In the genomic region with DNA sequence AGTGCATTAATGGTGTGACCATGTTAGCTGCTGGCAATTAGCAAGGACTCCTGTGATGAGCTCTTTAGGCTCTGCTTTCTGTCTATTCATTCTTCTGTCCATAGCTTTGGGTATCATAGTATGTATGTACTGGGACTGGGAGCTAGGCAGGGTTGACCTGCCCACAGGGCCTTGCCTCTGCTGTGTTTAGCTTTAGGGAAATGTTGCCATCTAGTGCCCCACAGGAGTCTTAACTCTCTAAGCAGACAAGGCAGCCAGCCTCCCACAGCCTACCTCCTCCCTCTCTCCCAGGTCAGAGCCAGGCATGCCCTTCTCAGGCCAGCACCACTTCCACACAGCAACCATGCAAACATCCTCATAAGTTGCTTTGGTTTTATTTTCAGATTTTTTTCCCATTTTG, we compare ENCODE assay signal across 7 mouse cellular contexts. TPM values are rescaled to one million over a fixed set of nuclear protein-coding genes. Genes with fewer than 3 reads are reported as not detected.
A peak's percentile ranks its signal among the peaks of the same experiment; 100 is the strongest.
DNase-seq lines count a peak whose midpoint lies in the region; ATAC-seq and TF ChIP-seq lines count a peak whose summit lies in the region.

No protein-coding gene starts in this region.

- no peaks in the 10 kb centered on the region for H3K9me3 ChIP-seq in neural tube, embryonic 11.5 days (ENCODE audit: control insufficient read depth, low read length)
- H3K9me3 ChIP-seq in forebrain, embryonic 14.5 days (replicated peaks; ENCODE audit: control insufficient read depth, low read length) = no peaks in the 10 kb centered on the region
- no peaks in the 10 kb centered on the region for H3K9me3 ChIP-seq in stomach, postnatal 0 days (ENCODE audit: control insufficient read depth, low read length)

- TF ChIP-seq EP300 in stomach, postnatal 0 days (optimal IDR thresholded peaks at IDR 0.05) = no peak

- no peak overlapping the region for H3K27ac ChIP-seq in neural tube, embryonic 11.5 days (ENCODE audit: low read depth, low read length)
- no peak overlapping the region for H3K27ac ChIP-seq in forebrain, embryonic 14.5 days (ENCODE audit: low read depth, low read length)
- H3K27ac ChIP-seq in stomach, postnatal 0 days (replicated peaks) = no peak overlapping the region

- peak; percentile 80 for TF ChIP-seq CTCF in stomach, postnatal 0 days (IDR thresholded peaks at IDR 0.05; ENCODE audit: low read depth)

- no peak overlapping the region for H3K4me2 ChIP-seq in neural tube, embryonic 11.5 days (ENCODE audit: low read depth)
- no peak overlapping the region for H3K4me2 ChIP-seq in forebrain, embryonic 14.5 days (ENCODE audit: low read length)
- no peak overlapping the region for H3K4me2 ChIP-seq in stomach, postnatal 0 days (replicated peaks; ENCODE audit: low read depth)

- peak; percentile 63 for ATAC-seq in neural tube, embryonic 11.5 days (ENCODE audit: insufficient read depth, low FRiP score, low TSS enrichment)
- peak; percentile 73 for ATAC-seq in forebrain, embryonic 14.5 days
- ATAC-seq in inflammation-experienced regulatory T-cells, adult 6 months = peak; percentile 86
- ATAC-seq in stomach, postnatal 0 days (ENCODE audit: low FRiP score, low TSS enrichment) = peak; percentile 75; the same call in 1 of the 2 replicates

- H3K36me3 ChIP-seq in neural tube, embryonic 11.5 days (ENCODE audit: control insufficient read depth, insufficient read depth, low read length) = no peaks in the 10 kb centered on the region
- H3K36me3 ChIP-seq in forebrain, embryonic 14.5 days (ENCODE audit: control insufficient read depth, insufficient read depth, low read length) = no peaks in the 10 kb centered on the region
- no peaks in the 10 kb centered on the region for H3K36me3 ChIP-seq in stomach, postnatal 0 days (ENCODE audit: control insufficient read depth, insufficient read depth, low read length)

- no peak overlapping the region for H3K4me3 ChIP-seq in neural tube, embryonic 11.5 days (ENCODE audit: low read depth, low read length)
- H3K4me3 ChIP-seq in forebrain, embryonic 14.5 days (ENCODE audit: low read depth, low read length) = no peak overlapping the region
- H3K4me3 ChIP-seq in stomach, postnatal 0 days (ENCODE audit: low read depth, low read length) = no peak overlapping the region

- peak; percentile 39 for DNase-seq in neural tube, embryonic 11.5 days (ENCODE audit: low spot score)
- DNase-seq in neural tube, embryonic 10.5 days (ENCODE audit: extremely low spot score, low spot score) = no peak
- DNase-seq in adipocyte (ENCODE audit: low spot score) = peak; percentile 81
- DNase-seq in forebrain, embryonic 14.5 days (ENCODE audit: low spot score) = peak; percentile 73
- peak; percentile 44 for DNase-seq in lung, postnatal 25 days (ENCODE audit: low spot score)
- DNase-seq in stomach, postnatal 0 days (ENCODE audit: low spot score) = peak; percentile 31

- no peak overlapping the region for H3K9ac ChIP-seq in neural tube, embryonic 11.5 days (ENCODE audit: low read length)
- H3K9ac ChIP-seq in forebrain, embryonic 14.5 days (ENCODE audit: low read length) = no peak overlapping the region
- no peak overlapping the region for H3K9ac ChIP-seq in stomach, postnatal 0 days (ENCODE audit: low read length)

- no peaks in the 10 kb centered on the region for H3K27me3 ChIP-seq in neural tube, embryonic 11.5 days (ENCODE audit: control insufficient read depth, insufficient read depth, low read length)
- 0 out of 2 replicates have a peak, but pooled peaks cover 2% of the 10 kb centered on the region for H3K27me3 ChIP-seq in forebrain, embryonic 14.5 days (replicated peaks; ENCODE audit: control insufficient read depth, insufficient read depth, low read length)
- no peaks in the 10 kb centered on the region for H3K27me3 ChIP-seq in stomach, postnatal 0 days (ENCODE audit: control insufficient read depth, insufficient read depth, low read length)

- H3K4me1 ChIP-seq in neural tube, embryonic 11.5 days (ENCODE audit: control insufficient read depth, insufficient read depth, low read length) = peaks cover 8% of the 10 kb centered on the region; the same call in 1 of the 2 replicates
- peaks cover 20% of the 10 kb centered on the region for H3K4me1 ChIP-seq in forebrain, embryonic 14.5 days (ENCODE audit: control insufficient read depth, insufficient read depth, low read length)
- 0 out of 2 replicates have a peak, but pooled peaks cover 2% of the 10 kb centered on the region for H3K4me1 ChIP-seq in stomach, postnatal 0 days (replicated peaks; ENCODE audit: control insufficient read depth, insufficient read depth)

RNA-seq across cellular contexts. Expression of a gene that starts 16.9 kb away (rescaled TPM):
- 0.17 TPM in 1 of 2 replicates, not detected in the other for polyA plus RNA-seq in neural tube, embryonic 11.5 days (2014; fragmentation: Nextera tagmentation; extraction: Ambion mirVana)
- polyA plus RNA-seq in forebrain, embryonic 14.5 days (2014; fragmentation: Nextera tagmentation; extraction: Ambion mirVana) = 0.08 and 0.16 TPM in 2 replicates
- under 1 TPM in 2 of 3 experiments, not detected in 1; 0.18 to 0.26 TPM for polyA plus RNA-seq in inflammation-experienced regulatory T-cells, adult 6 months (2017; shearing (Covaris generic))
- 0.05 and 0.07 TPM in 2 replicates for polyA plus RNA-seq in stomach, postnatal 0 days (2015; fragmentation: Nextera tagmentation; extraction: Ambion mirVana)

RNA-seq across cellular contexts. Expression of a gene that starts 38.0 kb away (rescaled TPM):
- polyA plus RNA-seq in neural tube, embryonic 11.5 days (2014; fragmentation: Nextera tagmentation; extraction: Ambion mirVana) = 21.3 and 22.2 TPM in 2 replicates
- 18.1 and 20.0 TPM in 2 replicates for polyA plus RNA-seq in forebrain, embryonic 14.5 days (2014; fragmentation: Nextera tagmentation; extraction: Ambion mirVana)
- 10 to 100 TPM; 59.7 to 94.2 (median 92.9) TPM for polyA plus RNA-seq in inflammation-experienced regulatory T-cells, adult 6 months (2017; shearing (Covaris generic))
- 4.7 and 5.5 TPM in 2 replicates for polyA plus RNA-seq in stomach, postnatal 0 days (2015; fragmentation: Nextera tagmentation; extraction: Ambion mirVana)
